Mouse (Mus musculus) brain, embryonic 14.5 days (tissue): ENCODE data around the gene Ccl3.

ENCODE experiments used
- CTCF ChIP-seq: fragments of 200-500 bp; IDR thresholded peaks from 2 replicates; pipeline ENCODE4 v1.5.1; 2012; ENCODE audit warnings: inconsistent platforms, mild to moderate bottlenecking, moderate library complexity, borderline replicate concordance; ENCODE audit not compliant: insufficient read depth, insufficient read length; ENCODE audit errors: extremely low read depth
- POLR2A ChIP-seq: fragments of 200-500 bp; IDR thresholded peaks from 2 replicates; pipeline ENCODE4 v1.6.1; 2012; ENCODE audit warnings: mild to moderate bottlenecking, inconsistent platforms, borderline replicate concordance; ENCODE audit not compliant: poor library complexity, insufficient read depth, insufficient read length, severe bottlenecking; ENCODE audit errors: extremely low read depth

- no peak for TF ChIP-seq CTCF
- no peak for TF ChIP-seq POLR2A
Measured at GRCm38 (mm10) chr11:83630630-83631029, 18.5 kb downstream of the Ccl3 start.
